Mouse (Mus musculus) lung, postnatal 0 days (tissue): ENCODE measurements around the gene Prm2.

ENCODE experiments used
- CTCF ChIP-seq: IDR thresholded peaks from 2 replicates; pipeline ENCODE4 v1.5.1; 2016; ENCODE audit warnings: antibody characterized with exemption, mild to moderate bottlenecking
- EP300 ChIP-seq: IDR thresholded peaks from 2 replicates; pipeline ENCODE4 v1.6.1; 2016; ENCODE audit warnings: antibody characterized with exemption, mild to moderate bottlenecking, control low read depth

GRCm38 (mm10) chr16:10786782-10787547 lies 9.0 kb downstream of the Prm2 start:
- no peak for TF ChIP-seq CTCF
- no peak for TF ChIP-seq EP300
